Mouse (Mus musculus): ENCODE data around the gene Prex1. TPM values are rescaled to one million over a fixed set of nuclear protein-coding genes. Genes with fewer than 3 reads are reported as not detected.
A peak's percentile ranks its signal among the peaks of the same experiment; 100 is the strongest.

The Prex1 gene
- total RNA-seq, 2 experiments from 2014 or later: 15.9 to 19.8 TPM

GRCm38 (mm10) chr2:166574934-166575333, 138.7 kb downstream of the Prex1 start:
- peak; percentile 74 for ATAC-seq (replicated peaks; ENCODE audit: low FRiP score, poor library complexity, severe bottlenecking)

- ATAC-seq (replicated peaks; ENCODE audit: low FRiP score, poor library complexity, severe bottlenecking): no peak
Measured at GRCm38 (mm10) chr2:166573621-166574020, 140.0 kb downstream of the Prex1 start.

GRCm38 (mm10) chr2:166572297-166572696, 141.3 kb downstream of the Prex1 start:
- ATAC-seq (replicated peaks; ENCODE audit: low FRiP score, poor library complexity, severe bottlenecking): no peak

- ATAC-seq (replicated peaks; ENCODE audit: low FRiP score, poor library complexity, severe bottlenecking): no peak
Measured at GRCm38 (mm10) chr2:166569182-166569581, 144.4 kb downstream of the Prex1 start.

- ATAC-seq (replicated peaks; ENCODE audit: low FRiP score, poor library complexity, severe bottlenecking): no peak
Measured at GRCm38 (mm10) chr2:166565503-166565902, 148.1 kb downstream of the Prex1 start.

GRCm38 (mm10) chr2:166564455-166564854, 149.2 kb downstream of the Prex1 start:
- peak; percentile 67 for ATAC-seq (replicated peaks; ENCODE audit: low FRiP score, poor library complexity, severe bottlenecking)

GRCm38 (mm10) chr2:166563890-166564289, 149.7 kb downstream of the Prex1 start:
- 0 out of 2 replicates have a peak, but pooled peaks have one; percentile 32 for ATAC-seq (replicated peaks; ENCODE audit: low FRiP score, poor library complexity, severe bottlenecking)

GRCm38 (mm10) chr2:166563076-166563475, 150.6 kb downstream of the Prex1 start:
- ATAC-seq (replicated peaks; ENCODE audit: low FRiP score, poor library complexity, severe bottlenecking): no peak

- ATAC-seq (replicated peaks; ENCODE audit: low FRiP score, poor library complexity, severe bottlenecking): no peak
Measured at GRCm38 (mm10) chr2:166561781-166562180, 151.9 kb downstream of the Prex1 start.

- ATAC-seq (replicated peaks; ENCODE audit: low FRiP score, poor library complexity, severe bottlenecking): no peak
Measured at GRCm38 (mm10) chr2:166560826-166561225, 152.8 kb downstream of the Prex1 start.

- ATAC-seq (replicated peaks; ENCODE audit: low FRiP score, poor library complexity, severe bottlenecking): no peak
Measured at GRCm38 (mm10) chr2:166559531-166559930, 154.1 kb downstream of the Prex1 start.

GRCm38 (mm10) chr2:166555508-166555907, 158.1 kb downstream of the Prex1 start:
- peak; percentile 53; the same call in 1 of the 2 replicates for ATAC-seq (replicated peaks; ENCODE audit: low FRiP score, poor library complexity, severe bottlenecking)

- ATAC-seq (replicated peaks; ENCODE audit: low FRiP score, poor library complexity, severe bottlenecking): no peak
Measured at GRCm38 (mm10) chr2:166554169-166554505, 159.5 kb downstream of the Prex1 start.

GRCm38 (mm10) chr2:166553502-166554168, 160.0 kb downstream of the Prex1 start:
- peak; percentile 82 for ATAC-seq (replicated peaks; ENCODE audit: low FRiP score, poor library complexity, severe bottlenecking)

GRCm38 (mm10) chr2:166552657-166553056, 161.0 kb downstream of the Prex1 start:
- ATAC-seq (replicated peaks; ENCODE audit: low FRiP score, poor library complexity, severe bottlenecking): no peak

GRCm38 (mm10) chr2:166551831-166552498, 161.7 kb downstream of the Prex1 start:
- ATAC-seq (replicated peaks; ENCODE audit: low FRiP score, poor library complexity, severe bottlenecking): no peak

- no peak for ATAC-seq (replicated peaks; ENCODE audit: low FRiP score, poor library complexity, severe bottlenecking)
Measured at GRCm38 (mm10) chr2:166549871-166550270, 163.8 kb downstream of the Prex1 start.

GRCm38 (mm10) chr2:166549069-166549468, 164.6 kb downstream of the Prex1 start:
- ATAC-seq (replicated peaks; ENCODE audit: low FRiP score, poor library complexity, severe bottlenecking): no peak

GRCm38 (mm10) chr2:166545580-166545979, 168.1 kb downstream of the Prex1 start:
- no peak for ATAC-seq (replicated peaks; ENCODE audit: low FRiP score, poor library complexity, severe bottlenecking)

- ATAC-seq (replicated peaks; ENCODE audit: low FRiP score, poor library complexity, severe bottlenecking): no peak
Measured at GRCm38 (mm10) chr2:166544575-166545251, 168.9 kb downstream of the Prex1 start.
